Mouse (Mus musculus): ENCODE results near the gene H2-Eb2. TPM values are rescaled to one million over a fixed set of nuclear protein-coding genes. Genes with fewer than 3 reads are reported as not detected.

The H2-Eb2 gene
- polyA plus RNA-seq, 1 experiment from 2014 or later, result not detected

DNA sequence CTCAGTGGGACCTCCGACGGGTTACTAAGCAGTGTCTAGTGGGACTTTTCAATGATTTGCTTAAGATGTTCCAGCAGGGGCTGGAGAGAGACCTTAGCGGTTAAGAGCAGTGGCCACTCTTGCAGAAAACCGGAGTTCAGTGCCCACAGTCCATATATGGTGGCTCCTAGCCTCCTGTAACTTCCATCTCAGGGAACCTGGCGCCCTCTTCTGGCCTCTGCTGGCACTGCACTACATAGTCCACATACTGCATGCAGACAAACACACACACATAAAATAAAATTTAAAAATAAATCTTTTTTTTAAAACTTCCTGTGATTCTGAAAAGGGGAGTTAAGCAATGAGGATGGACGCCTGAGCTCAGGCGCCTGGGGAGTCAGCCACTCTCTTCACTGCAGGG lies 57.7 kb downstream of the H2-Eb2 start:
- no peak for ATAC-seq
- Histone ChIP-seq H3K27ac (ENCODE audit: low read depth, low read length) (no peak overlapping the region), H3K9me3 (ENCODE audit: control insufficient read depth) (no peaks in the 10 kb centered on the region), H3K4me3 (ENCODE audit: low read depth, low read length) (no peak overlapping the region), H3K36me3 (ENCODE audit: control insufficient read depth, insufficient read depth) (peaks cover 44% of the 10 kb centered on the region; the same call in 1 of the 2 replicates), H3K27me3 (replicated peaks; ENCODE audit: control insufficient read depth, insufficient read depth, low read length) (no peaks in the 10 kb centered on the region), H3K4me2 (replicated peaks; ENCODE audit: low read depth) (no peak overlapping the region), H3K4me1 (replicated peaks; ENCODE audit: control insufficient read depth, insufficient read depth, low read length) (no peaks in the 10 kb centered on the region), H3K9ac (ENCODE audit: low read depth, low read length) (no peak overlapping the region)
- 76% methylated on average over 7 of the region's 7 CpGs for WGBS
- peak; percentile 62 for TF ChIP-seq CTCF (IDR thresholded peaks at IDR 0.05; ENCODE audit: low read depth)

DNA sequence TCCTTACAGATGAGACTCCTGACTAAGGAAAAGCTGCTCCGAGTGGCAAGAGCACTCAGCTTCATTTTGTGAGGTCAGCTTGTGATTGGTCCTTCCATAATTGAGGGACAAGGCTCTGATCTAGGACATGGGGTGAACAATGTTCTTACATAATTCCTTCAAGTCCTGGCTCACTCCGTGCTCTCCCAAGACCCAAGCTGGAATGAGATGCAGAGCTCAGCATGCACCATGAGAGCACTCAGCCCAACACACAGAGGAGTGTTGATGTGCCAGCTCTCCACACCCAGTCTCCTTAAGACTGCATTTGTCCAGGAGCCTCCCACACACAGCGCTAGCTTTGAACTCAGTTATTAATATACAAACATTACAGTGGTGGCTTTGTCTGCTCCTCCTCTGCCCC lies 59.2 kb downstream of the H2-Eb2 start:
- TF ChIP-seq CTCF (IDR thresholded peaks at IDR 0.05; ENCODE audit: low read depth), result no peak
- Histone ChIP-seq H3K9me3 (ENCODE audit: control insufficient read depth) (no peaks in the 10 kb centered on the region), H3K4me3 (ENCODE audit: low read depth, low read length) (no peak overlapping the region), H3K4me1 (replicated peaks; ENCODE audit: control insufficient read depth, insufficient read depth, low read length) (no peaks in the 10 kb centered on the region), H3K4me2 (replicated peaks; ENCODE audit: low read depth) (no peak overlapping the region), H3K9ac (ENCODE audit: low read depth, low read length) (no peak overlapping the region), H3K27ac (ENCODE audit: low read depth, low read length) (no peak overlapping the region), H3K27me3 (replicated peaks; ENCODE audit: control insufficient read depth, insufficient read depth, low read length) (no peaks in the 10 kb centered on the region), H3K36me3 (ENCODE audit: control insufficient read depth, insufficient read depth) (peaks cover 40% of the 10 kb centered on the region; the same call in 1 of the 2 replicates)
- no peak for ATAC-seq
- 70% methylated on average over 3 of the region's 3 CpGs for WGBS

DNA sequence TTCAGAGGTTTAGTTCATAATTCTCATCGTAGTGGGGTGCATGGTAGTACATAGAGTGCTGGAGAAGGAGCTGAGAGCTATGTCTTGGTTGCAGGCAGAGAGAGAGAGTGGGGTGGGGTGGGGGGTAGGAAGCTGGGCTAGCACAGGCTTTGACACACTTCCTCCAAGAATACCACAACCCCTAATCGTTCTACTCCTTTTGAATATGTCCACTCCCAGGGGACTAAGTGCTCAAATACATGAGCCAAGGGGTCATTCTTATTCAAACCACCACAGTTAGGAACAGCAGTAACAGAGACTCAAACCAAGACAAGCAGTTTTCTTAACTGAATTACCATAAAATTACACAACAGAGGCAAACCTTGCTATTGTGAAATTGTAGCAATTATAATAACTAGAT lies 61.2 kb downstream of the H2-Eb2 start:
- H3K9ac ChIP-seq (ENCODE audit: low read depth, low read length), result no peak overlapping the region
- no peak overlapping the region for H3K27ac ChIP-seq (ENCODE audit: low read depth, low read length)
- no peak for TF ChIP-seq CTCF (IDR thresholded peaks at IDR 0.05; ENCODE audit: low read depth)
- H3K4me1 ChIP-seq (replicated peaks; ENCODE audit: control insufficient read depth, insufficient read depth, low read length), result no peaks in the 10 kb centered on the region
- no peaks in the 10 kb centered on the region for H3K9me3 ChIP-seq (ENCODE audit: control insufficient read depth)
- H3K4me2 ChIP-seq (replicated peaks; ENCODE audit: low read depth), result no peak overlapping the region
- no peak for ATAC-seq
- H3K27me3 ChIP-seq (replicated peaks; ENCODE audit: control insufficient read depth, insufficient read depth, low read length), result peaks cover 1% of the 10 kb centered on the region; the same call in 1 of the 2 replicates
- H3K36me3 ChIP-seq (ENCODE audit: control insufficient read depth, insufficient read depth), result peaks cover 26% of the 10 kb centered on the region; the same call in 1 of the 2 replicates
- no peak overlapping the region for H3K4me3 ChIP-seq (ENCODE audit: low read depth, low read length)
- WGBS, result 81% methylated on average over 2 of the region's 2 CpGs

DNA sequence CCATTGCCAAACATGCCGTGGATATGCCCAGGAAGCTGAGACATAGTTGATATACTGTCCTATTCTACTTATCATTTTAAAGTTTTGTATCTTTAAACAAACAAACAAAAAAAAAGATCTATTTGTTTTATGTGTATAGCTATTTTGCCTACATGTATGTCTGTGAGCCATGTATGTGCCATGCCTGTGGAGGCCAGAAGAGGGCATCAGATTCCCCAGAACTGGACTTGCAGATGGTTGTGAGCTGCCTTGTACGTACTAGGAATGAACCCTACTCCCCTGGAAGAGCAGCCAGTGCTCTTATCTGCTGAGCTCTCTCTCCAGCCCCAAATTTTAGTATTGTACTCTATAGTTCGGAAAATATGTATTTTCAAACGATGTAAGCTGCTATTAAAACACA lies 63.0 kb downstream of the H2-Eb2 start:
- Histone ChIP-seq H3K36me3 (ENCODE audit: control insufficient read depth, insufficient read depth) (peaks cover 8% of the 10 kb centered on the region; the same call in 1 of the 2 replicates), H3K4me3 (ENCODE audit: low read depth, low read length) (no peak overlapping the region), H3K4me2 (replicated peaks; ENCODE audit: low read depth) (no peak overlapping the region), H3K27ac (ENCODE audit: low read depth, low read length) (no peak overlapping the region), H3K27me3 (replicated peaks; ENCODE audit: control insufficient read depth, insufficient read depth, low read length) (peaks cover 5% of the 10 kb centered on the region; the same call in 1 of the 2 replicates), H3K9ac (ENCODE audit: low read depth, low read length) (no peak overlapping the region), H3K9me3 (ENCODE audit: control insufficient read depth) (no peaks in the 10 kb centered on the region), H3K4me1 (replicated peaks; ENCODE audit: control insufficient read depth, insufficient read depth, low read length) (no peaks in the 10 kb centered on the region)
- 42% methylated on average over 4 of the region's 4 CpGs for WGBS
- ATAC-seq, result no peak
- TF ChIP-seq CTCF (IDR thresholded peaks at IDR 0.05; ENCODE audit: low read depth), result peak; percentile 77

Other genes with a start within 250 kb of the H2-Eb2 start
- gene H2-Oa, start 233.3 kb upstream of the H2-Eb2 start, polyA plus RNA-seq (2015; fragmentation: Nextera tagmentation; extraction: Ambion mirVana), result 0.25 and 0.90 TPM in 2 replicates
- gene H2-DMa, start 206.1 kb upstream of the H2-Eb2 start, polyA plus RNA-seq (2015; fragmentation: Nextera tagmentation; extraction: Ambion mirVana), result 15.2 and 16.7 TPM in 2 replicates
- 51.8 and 60.0 TPM in 2 replicates for gene Brd2, start 203.0 kb upstream of the H2-Eb2 start, polyA plus RNA-seq (2015; fragmentation: Nextera tagmentation; extraction: Ambion mirVana)
- gene H2-DMb2, start 182.4 kb upstream of the H2-Eb2 start, polyA plus RNA-seq (2015; fragmentation: Nextera tagmentation; extraction: Ambion mirVana), result 0.97 and 0.98 TPM in 2 replicates
- 5.1 and 6.4 TPM in 2 replicates for gene H2-DMb1, start 172.6 kb upstream of the H2-Eb2 start, polyA plus RNA-seq (2015; fragmentation: Nextera tagmentation; extraction: Ambion mirVana)
- 14.1 and 15.0 TPM in 2 replicates for gene Tap1, start 138.1 kb upstream of the H2-Eb2 start, polyA plus RNA-seq (2015; fragmentation: Nextera tagmentation; extraction: Ambion mirVana)
- 36.8 and 37.7 TPM in 2 replicates for gene Psmb9, start 137.9 kb upstream of the H2-Eb2 start, polyA plus RNA-seq (2015; fragmentation: Nextera tagmentation; extraction: Ambion mirVana)
- 82.4 and 86.4 TPM in 2 replicates for gene Psmb8, start 127.9 kb upstream of the H2-Eb2 start, polyA plus RNA-seq (2015; fragmentation: Nextera tagmentation; extraction: Ambion mirVana)
- gene Tap2, start 122.1 kb upstream of the H2-Eb2 start, polyA plus RNA-seq (2015; fragmentation: Nextera tagmentation; extraction: Ambion mirVana), result 11.2 and 13.0 TPM in 2 replicates
- gene H2-Ob, start 86.8 kb upstream of the H2-Eb2 start, polyA plus RNA-seq (2015; fragmentation: Nextera tagmentation; extraction: Ambion mirVana), result 0.17 and 0.30 TPM in 2 replicates
- gene H2-Ab1, start 68.0 kb upstream of the H2-Eb2 start, polyA plus RNA-seq (2015; fragmentation: Nextera tagmentation; extraction: Ambion mirVana), result 53.8 and 53.9 TPM in 2 replicates
- gene H2-Aa, start 37.8 kb upstream of the H2-Eb2 start, polyA plus RNA-seq (2015; fragmentation: Nextera tagmentation; extraction: Ambion mirVana), result 35.8 and 41.2 TPM in 2 replicates
- 24.1 and 25.1 TPM in 2 replicates for gene H2-Eb1, start 19.8 kb upstream of the H2-Eb2 start, polyA plus RNA-seq (2015; fragmentation: Nextera tagmentation; extraction: Ambion mirVana)
- gene Btnl2, start 29.2 kb downstream of the H2-Eb2 start, polyA plus RNA-seq (2015; fragmentation: Nextera tagmentation; extraction: Ambion mirVana), result 43.0 and 43.4 TPM in 2 replicates
- gene Btnl1, start 51.5 kb downstream of the H2-Eb2 start, polyA plus RNA-seq (2015; fragmentation: Nextera tagmentation; extraction: Ambion mirVana), result 114 and 119 TPM in 2 replicates
- 1.6 and 1.7 TPM in 2 replicates for gene BC051142, start 73.2 kb downstream of the H2-Eb2 start, polyA plus RNA-seq (2015; fragmentation: Nextera tagmentation; extraction: Ambion mirVana)
- 20.2 and 25.1 TPM in 2 replicates for gene Btnl4, start 151.7 kb downstream of the H2-Eb2 start, polyA plus RNA-seq (2015; fragmentation: Nextera tagmentation; extraction: Ambion mirVana)
- gene Btnl6, start 191.7 kb downstream of the H2-Eb2 start, polyA plus RNA-seq (2015; fragmentation: Nextera tagmentation; extraction: Ambion mirVana), result 85.8 and 97.6 TPM in 2 replicates
- 1.4 and 3.2 TPM in 2 replicates for gene Notch4, start 238.6 kb downstream of the H2-Eb2 start, polyA plus RNA-seq (2015; fragmentation: Nextera tagmentation; extraction: Ambion mirVana)

All from intestine, postnatal 0 days (tissue).